Mouse (Mus musculus): ENCODE data around the gene Cep135. TPM values are rescaled to one million over a fixed set of nuclear protein-coding genes. Genes with fewer than 3 reads are reported as not detected.

Cep135 gene
- 7.3 TPM in 2 replicates for polyA plus RNA-seq (2015; fragmentation: Nextera tagmentation; extraction: Ambion mirVana)

- Histone ChIP-seq H3K4me1 (peaks cover 12% of the 10 kb centered on the region), H3K9me3 (replicated peaks) (no peaks in the 10 kb centered on the region), H3K27me3 (no peaks in the 10 kb centered on the region), H3K4me3 (replicated peaks) (peak within 1 kb of the TSS; percentile 94), H3K4me2 (peak within 1 kb of the TSS; percentile 74), H3K27ac (peak within 1 kb of the TSS; percentile 89), H3K9ac (peak within 1 kb of the TSS; percentile 81), H3K36me3 (peaks cover 22% of the 10 kb centered on the region)
- peak; percentile 98 for ATAC-seq (replicated peaks; ENCODE audit: low FRiP score)
- WGBS = under 1% methylated on average over 80 of the region's 92 CpGs
Observed at GRCm38 (mm10) chr5:76588551-76589283, at the start of gene Cep135. Gene Cep135, plus strand, starts transcription at chr5:76588698.

- no peak overlapping the region for H3K9ac ChIP-seq
- no peak overlapping the region for H3K4me3 ChIP-seq (replicated peaks)
- ATAC-seq (replicated peaks; ENCODE audit: low FRiP score) = no peak
- no peaks in the 10 kb centered on the region for H3K9me3 ChIP-seq (replicated peaks)
- H3K4me2 ChIP-seq = no peak overlapping the region
- H3K27ac ChIP-seq = no peak overlapping the region
- no peaks in the 10 kb centered on the region for H3K27me3 ChIP-seq
- H3K4me1 ChIP-seq = no peaks in the 10 kb centered on the region
- H3K36me3 ChIP-seq = peaks cover 80% of the 10 kb centered on the region
- 83% methylated on average over 8 of the region's 8 CpGs for WGBS
Observed at GRCm38 (mm10) chr5:76540181-76540580, 48.3 kb upstream of the Cep135 start.

- Histone ChIP-seq H3K36me3 (peaks cover 79% of the 10 kb centered on the region), H3K27me3 (no peaks in the 10 kb centered on the region), H3K27ac (no peak overlapping the region), H3K4me3 (replicated peaks) (no peak overlapping the region), H3K9ac (no peak overlapping the region), H3K4me1 (no peaks in the 10 kb centered on the region), H3K4me2 (no peak overlapping the region), H3K9me3 (replicated peaks) (no peaks in the 10 kb centered on the region)
- no peak for ATAC-seq (replicated peaks; ENCODE audit: low FRiP score)
Observed at GRCm38 (mm10) chr5:76540842-76541241, 47.7 kb upstream of the Cep135 start.

- H3K27me3 ChIP-seq = no peaks in the 10 kb centered on the region
- no peak overlapping the region for H3K4me2 ChIP-seq
- H3K9me3 ChIP-seq (replicated peaks) = no peaks in the 10 kb centered on the region
- WGBS = 87% methylated on average over 8 of the region's 8 CpGs
- H3K27ac ChIP-seq = no peak overlapping the region
- no peak overlapping the region for H3K4me3 ChIP-seq (replicated peaks)
- H3K36me3 ChIP-seq = peaks cover 59% of the 10 kb centered on the region
- ATAC-seq (replicated peaks; ENCODE audit: low FRiP score) = no peak
- no peaks in the 10 kb centered on the region for H3K4me1 ChIP-seq
- no peak overlapping the region for H3K9ac ChIP-seq
Observed at GRCm38 (mm10) chr5:76543200-76543599, 45.3 kb upstream of the Cep135 start.

GRCm38 (mm10) chr5:76550426-76550825, 38.1 kb upstream of the Cep135 start:
- WGBS = 81% methylated on average over 8 of the region's 8 CpGs
- Histone ChIP-seq H3K4me2 (no peak overlapping the region), H3K9me3 (replicated peaks) (no peaks in the 10 kb centered on the region), H3K27ac (no peak overlapping the region), H3K27me3 (no peaks in the 10 kb centered on the region), H3K36me3 (peaks cover 42% of the 10 kb centered on the region), H3K4me3 (replicated peaks) (no peak overlapping the region), H3K4me1 (no peaks in the 10 kb centered on the region), H3K9ac (no peak overlapping the region)
- ATAC-seq (replicated peaks; ENCODE audit: low FRiP score) = no peak

GRCm38 (mm10) chr5:76565321-76565720, 23.2 kb upstream of the Cep135 start:
- Histone ChIP-seq H3K4me1 (no peaks in the 10 kb centered on the region), H3K27ac (no peak overlapping the region), H3K27me3 (no peaks in the 10 kb centered on the region), H3K9me3 (replicated peaks) (no peaks in the 10 kb centered on the region), H3K4me2 (no peak overlapping the region), H3K9ac (no peak overlapping the region), H3K4me3 (replicated peaks) (no peak overlapping the region), H3K36me3 (peaks cover 82% of the 10 kb centered on the region)
- no peak for ATAC-seq (replicated peaks; ENCODE audit: low FRiP score)
- 37% methylated on average over 3 of the region's 3 CpGs for WGBS

GRCm38 (mm10) chr5:76574251-76574650, 14.2 kb upstream of the Cep135 start:
- WGBS = 71% methylated on average over 7 of the region's 7 CpGs
- Histone ChIP-seq H3K36me3 (peaks cover 25% of the 10 kb centered on the region), H3K4me1 (no peaks in the 10 kb centered on the region), H3K4me3 (replicated peaks) (no peak overlapping the region), H3K27me3 (no peaks in the 10 kb centered on the region), H3K9ac (no peak overlapping the region), H3K27ac (no peak overlapping the region), H3K4me2 (no peak overlapping the region), H3K9me3 (replicated peaks) (0 out of 2 replicates have a peak, but pooled peaks cover 4% of the 10 kb centered on the region)
- no peak for ATAC-seq (replicated peaks; ENCODE audit: low FRiP score)

GRCm38 (mm10) chr5:76577026-76577425, 11.5 kb upstream of the Cep135 start:
- Histone ChIP-seq H3K9me3 (replicated peaks) (0 out of 2 replicates have a peak, but pooled peaks cover 7% of the 10 kb centered on the region), H3K36me3 (no peaks in the 10 kb centered on the region), H3K4me2 (no peak overlapping the region), H3K4me1 (no peaks in the 10 kb centered on the region), H3K4me3 (replicated peaks) (no peak overlapping the region), H3K27ac (no peak overlapping the region), H3K9ac (no peak overlapping the region), H3K27me3 (no peaks in the 10 kb centered on the region)
- WGBS = 86% methylated on average over 3 of the region's 3 CpGs
- no peak for ATAC-seq (replicated peaks; ENCODE audit: low FRiP score)

- Histone ChIP-seq H3K36me3 (no peaks in the 10 kb centered on the region), H3K4me2 (no peak overlapping the region)
- no peak for ATAC-seq (replicated peaks; ENCODE audit: low FRiP score)
Observed at GRCm38 (mm10) chr5:76585378-76585777, 3.1 kb upstream of the Cep135 start.

GRCm38 (mm10) chr5:76589311-76589710, 813 bp downstream of the Cep135 start:
- WGBS = 3% methylated on average over 7 of the region's 7 CpGs
- H3K9ac ChIP-seq = peak overlapping the region; percentile 81
- H3K4me2 ChIP-seq = peak overlapping the region; percentile 74
- peaks cover 12% of the 10 kb centered on the region for H3K4me1 ChIP-seq
- H3K36me3 ChIP-seq = peaks cover 28% of the 10 kb centered on the region
- H3K9me3 ChIP-seq (replicated peaks) = no peaks in the 10 kb centered on the region
- peak overlapping the region; percentile 89 for H3K27ac ChIP-seq
- no peaks in the 10 kb centered on the region for H3K27me3 ChIP-seq
- peak overlapping the region; percentile 94 for H3K4me3 ChIP-seq (replicated peaks)
- no peak for ATAC-seq (replicated peaks; ENCODE audit: low FRiP score)

More at GRCm38 (mm10) chr5:76585378-76585777, 3.1 kb upstream of the Cep135 start:
- Histone ChIP-seq H3K9me3 (replicated peaks) (no peaks in the 10 kb centered on the region), H3K4me1 (peaks cover 11% of the 10 kb centered on the region), H3K27ac (no peak overlapping the region), H3K27me3 (no peaks in the 10 kb centered on the region), H3K9ac (no peak overlapping the region), H3K4me3 (replicated peaks) (no peak overlapping the region)
- 85% methylated on average over 2 of the region's 2 CpGs for WGBS

GRCm38 (mm10) chr5:76590009-76590408, 1.5 kb downstream of the Cep135 start:
- no peak for ATAC-seq (replicated peaks; ENCODE audit: low FRiP score)
- no peak overlapping the region for H3K9ac ChIP-seq
- H3K36me3 ChIP-seq = peaks cover 35% of the 10 kb centered on the region
- no peaks in the 10 kb centered on the region for H3K27me3 ChIP-seq
- H3K4me1 ChIP-seq = peaks cover 12% of the 10 kb centered on the region
- 73% methylated on average over 2 of the region's 2 CpGs for WGBS
- H3K4me2 ChIP-seq = 0 out of 2 replicates have a peak overlapping the region, but pooled peaks have one; percentile 74
- no peak overlapping the region for H3K27ac ChIP-seq
- H3K9me3 ChIP-seq (replicated peaks) = no peaks in the 10 kb centered on the region
- 0 out of 2 replicates have a peak overlapping the region, but pooled peaks have one; percentile 94 for H3K4me3 ChIP-seq (replicated peaks)

GRCm38 (mm10) chr5:76591885-76592284, 3.4 kb downstream of the Cep135 start:
- ATAC-seq (replicated peaks; ENCODE audit: low FRiP score) = no peak
- H3K9ac ChIP-seq = no peak overlapping the region
- H3K27ac ChIP-seq = no peak overlapping the region
- 54% methylated on average over 9 of the region's 9 CpGs for whole genome bisulfite sequencing
- H3K36me3 ChIP-seq = peaks cover 54% of the 10 kb centered on the region
- no peaks in the 10 kb centered on the region for H3K27me3 ChIP-seq
- no peak overlapping the region for H3K4me2 ChIP-seq
- H3K4me1 ChIP-seq = peaks cover 12% of the 10 kb centered on the region
- no peak overlapping the region for H3K4me3 ChIP-seq (replicated peaks)
- no peaks in the 10 kb centered on the region for H3K9me3 ChIP-seq (replicated peaks)

All from kidney, embryonic 15.5 days (tissue).